Mouse (Mus musculus): ENCODE measurements around the gene Olfr39. TPM values are rescaled to one million over a fixed set of nuclear protein-coding genes. Genes with fewer than 3 reads are reported as not detected.
"Not testable (repeated sequence)": the region's sequence is repeated elsewhere in the genome, so short reads cannot be mapped to it uniquely, and the experiment has no call there.

The Olfr39 gene
- total RNA-seq (2021) = not detected

- intact Hi-C loops (cut with DNase I) = no loop called here
- no peak for DNase-seq (ENCODE audit: low spot score in 2 of 2)
Measured at GRCm38 (mm10) chr9:20282051-20282450, at the start of gene Olfr39. TSS of gene Olfr39 (plus strand) at chr9:20282351.

GRCm38 (mm10) chr9:20236819-20237218, 45.3 kb upstream of the Olfr39 start, which contains the start of gene Olfr872:
TSS of gene Olfr872 (plus strand) at chr9:20237119.
- intact Hi-C loops (cut with DNase I) = no loop called here

GRCm38 (mm10) chr9:20237378-20237777, 44.8 kb upstream of the Olfr39 start:
- DNase-seq (ENCODE audit: low spot score in 2 of 2) = no peak
- intact Hi-C loops (cut with DNase I) = no loop called here

More at GRCm38 (mm10) chr9:20236819-20237218, 45.3 kb upstream of the Olfr39 start, which contains the start of gene Olfr872:
- DNase-seq (ENCODE audit: low spot score in 2 of 2) = no peak

GRCm38 (mm10) chr9:20295562-20295961, 13.4 kb downstream of the Olfr39 start:
- DNase-seq (ENCODE audit: low spot score in 2 of 2); intact Hi-C loops (cut with DNase I): not testable (repeated sequence)

- DNase-seq (ENCODE audit: low spot score in 2 of 2) = no peak
- intact Hi-C loops (cut with DNase I) = no loop called here
Measured at GRCm38 (mm10) chr9:20298232-20298631, 16.1 kb downstream of the Olfr39 start, which contains the start of gene Olfr873. TSS of gene Olfr873 (plus strand) at chr9:20298532.

- intact Hi-C loops (cut with DNase I) = no loop called here
- no peak for DNase-seq (ENCODE audit: low spot score in 2 of 2)
Measured at GRCm38 (mm10) chr9:20335994-20336393, 53.8 kb downstream of the Olfr39 start, which contains the start of gene Olfr18. TSS of gene Olfr18 (minus strand) at chr9:20336094.

Other genes with a start within 250 kb of the Olfr39 start
- not detected for gene Olfr867, start 224.8 kb upstream of the Olfr39 start, total RNA-seq (2021)
- not detected for gene Olfr868, start 183.7 kb upstream of the Olfr39 start, total RNA-seq (2021)
- gene Olfr869, start 153.3 kb upstream of the Olfr39 start, total RNA-seq (2021) = not detected
- not detected for gene Olfr870, start 108.3 kb upstream of the Olfr39 start, total RNA-seq (2021)
- gene Olfr871, start 70.1 kb upstream of the Olfr39 start, total RNA-seq (2021) = not detected
- not detected for gene Olfr872, start 45.2 kb upstream of the Olfr39 start, total RNA-seq (2021)
- not detected for gene Olfr873, start 16.2 kb downstream of the Olfr39 start, total RNA-seq (2021)
- not detected for gene Olfr18, start 53.7 kb downstream of the Olfr39 start, total RNA-seq (2021)
- gene Zfp560, start 102.8 kb downstream of the Olfr39 start, total RNA-seq (2021) = 10 to 100 TPM in 1 of 2 experiments, 1 to 10 TPM in 1; 9.2 to 10.0 TPM
- gene Zfp26, start 177.8 kb downstream of the Olfr39 start, total RNA-seq (2021) = 10 to 100 TPM; 25.1 to 26.0 TPM
- 10 to 100 TPM; 26.3 to 29.5 TPM for gene Zfp426, start 210.4 kb downstream of the Olfr39 start, total RNA-seq (2021)
- 10 to 100 TPM; 39.8 to 44.1 TPM for gene Zfp266, start 239.1 kb downstream of the Olfr39 start, total RNA-seq (2021)